Mouse (Mus musculus) lung, embryonic 16.5 days (tissue): ENCODE data around the gene Fat2. TPM values are rescaled to one million over a fixed set of nuclear protein-coding genes. Genes with fewer than 3 reads are reported as not detected.
A peak's percentile ranks its signal among the peaks of the same experiment; 100 is the strongest.

Experiments
- ATAC-seq: fragments of 200-750 bp; cut with Nextera tagmentation; 2 replicates; pipeline ENCODE4 v1.8.0; 2017; ENCODE audit warnings: low read depth, mild to moderate bottlenecking, moderate library complexity
- H3K27ac ChIP-seq: fragments of 300-500 bp; sonication (generic); 2 replicates; pipeline ENCODE4 v1.5.1; 2014; ENCODE audit warnings: mild to moderate bottlenecking, control low read depth, low read length
- H3K27me3 ChIP-seq: fragments of 300-500 bp; sonication (generic); 2 replicates; pipeline ENCODE4 v1.6.1; 2014; ENCODE audit warnings: low read depth, low read length, mixed read lengths; ENCODE audit not compliant: control insufficient read depth, insufficient read depth
- H3K36me3 ChIP-seq: fragments of 300-500 bp; sonication (generic); 2 replicates; pipeline ENCODE4 v1.6.1; 2014; ENCODE audit warnings: low read length; ENCODE audit not compliant: control insufficient read depth, insufficient read depth
- H3K4me1 ChIP-seq: fragments of 300-500 bp; sonication (generic); replicated peaks from 2 replicates; pipeline ENCODE4 v1.6.1; 2014; ENCODE audit warnings: low read length, mixed read lengths; ENCODE audit not compliant: control insufficient read depth, insufficient read depth
- H3K4me2 ChIP-seq: fragments of 300-500 bp; sonication (generic); 2 replicates; pipeline ENCODE4 v1.6.1; 2014; ENCODE audit warnings: low read depth, low read length, control low read depth
- H3K4me3 ChIP-seq: fragments of 300-500 bp; sonication (generic); 2 replicates; pipeline ENCODE4 v1.5.1; 2014; ENCODE audit warnings: mild to moderate bottlenecking, low read length, control low read depth
- H3K9ac ChIP-seq: fragments of 300-500 bp; sonication (generic); 2 replicates; pipeline ENCODE4 v1.6.1; 2014; ENCODE audit warnings: low read length, control low read depth
- H3K9me3 ChIP-seq: fragments of 300-500 bp; sonication (generic); 2 replicates; pipeline ENCODE4 v1.6.1; 2016; ENCODE audit warnings: low read length; ENCODE audit not compliant: control insufficient read depth
- WGBS: fragments of 180-500 bp; shearing (Covaris S2); extraction: QIAGEN DNeasy Blood & Tissue Kit; methylation state at CpG from one replicate; pipeline ENCODE4 v1.1.7; 2014; 5-methylcytosine and 5-hydroxymethylcytosine counted together
- polyA plus RNA-seq: library from polyadenylated mRNA; unstranded; fragments of >200 nt; fragmentation: Nextera tagmentation; extraction: Ambion mirVana; gene quantifications from 2 replicates; pipeline ENCODE4 v1.2.1, GENCODE M21; 2015

Fat2 gene
- polyA plus RNA-seq, 1 experiment from 2014 or later, result 0.49 TPM

DNA sequence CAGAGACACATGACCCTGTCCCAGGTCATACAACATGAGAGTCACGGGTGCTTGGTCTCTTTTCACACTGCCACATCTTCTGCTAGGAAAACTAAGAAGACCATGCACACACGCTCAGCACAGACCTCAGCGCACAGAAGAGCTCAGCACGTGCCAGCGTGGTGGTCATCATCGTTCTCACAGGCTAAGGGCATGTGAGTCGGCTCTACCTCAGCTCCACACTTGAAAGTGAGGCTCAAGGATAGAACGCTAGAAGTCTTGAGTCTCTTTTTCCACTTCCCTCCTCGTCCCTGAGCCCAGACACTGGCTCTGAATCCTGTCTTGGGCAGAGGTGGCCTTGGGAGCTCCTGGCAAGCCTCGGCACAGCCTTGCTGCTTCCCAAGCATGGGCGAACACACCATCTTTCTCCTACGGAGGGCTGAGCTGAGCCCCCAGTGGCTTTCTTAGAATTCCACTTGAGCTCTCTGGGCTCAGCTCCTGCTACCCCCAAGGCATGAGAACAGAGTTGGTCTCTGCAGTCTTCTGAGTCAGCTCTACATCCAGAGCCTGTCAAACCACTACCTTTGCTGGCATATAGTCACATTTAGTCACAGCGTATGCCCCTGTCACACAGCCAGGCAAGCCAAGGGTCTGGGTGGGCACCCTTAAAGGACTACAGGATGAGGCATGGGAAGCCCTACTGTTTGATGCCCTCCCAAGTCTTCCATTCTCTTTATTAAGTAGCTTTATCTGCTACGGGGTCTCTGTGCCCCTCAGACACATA lies 869 bp downstream of the Fat2 start:
- Histone ChIP-seq H3K27me3 (no peaks in the 10 kb centered on the region), H3K9me3 (no peaks in the 10 kb centered on the region), H3K4me3 (no peak overlapping the region), H3K27ac (no peak overlapping the region), H3K4me1 (peaks cover 3% of the 10 kb centered on the region), H3K9ac (no peak overlapping the region), H3K4me2 (no peak overlapping the region), H3K36me3 (no peaks in the 10 kb centered on the region)
- no peak for ATAC-seq
- WGBS, result 85% methylated on average over 14 of the region's 14 CpGs

- 79% methylated on average over 4 of the region's 4 CpGs for WGBS
- H3K27me3 ChIP-seq, result no peaks in the 10 kb centered on the region
- no peak overlapping the region for H3K9ac ChIP-seq
- H3K27ac ChIP-seq, result no peak overlapping the region
- no peak for ATAC-seq
- H3K9me3 ChIP-seq, result no peaks in the 10 kb centered on the region
- H3K4me2 ChIP-seq, result no peak overlapping the region
- no peaks in the 10 kb centered on the region for H3K36me3 ChIP-seq
- no peak overlapping the region for H3K4me3 ChIP-seq
- H3K4me1 ChIP-seq, result peaks cover 12% of the 10 kb centered on the region
These were observed 1.8 kb downstream of the Fat2 start for GRCm38 (mm10) chr11:55334545-55334944.

GRCm38 (mm10) chr11:55334063-55334462 lies 2.3 kb downstream of the Fat2 start:
- Histone ChIP-seq H3K27me3 (no peaks in the 10 kb centered on the region), H3K4me2 (no peak overlapping the region), H3K4me3 (no peak overlapping the region), H3K27ac (no peak overlapping the region), H3K9ac (no peak overlapping the region), H3K4me1 (peaks cover 13% of the 10 kb centered on the region), H3K9me3 (no peaks in the 10 kb centered on the region), H3K36me3 (no peaks in the 10 kb centered on the region)
- 81% methylated on average over 6 of the region's 6 CpGs for WGBS
- no peak for ATAC-seq

GRCm38 (mm10) chr11:55329868-55330772 lies 6.2 kb downstream of the Fat2 start:
- Histone ChIP-seq H3K4me3 (no peak overlapping the region), H3K36me3 (no peaks in the 10 kb centered on the region), H3K9ac (no peak overlapping the region), H3K4me1 (peaks cover 17% of the 10 kb centered on the region), H3K27ac (peak overlapping the region; percentile 59; the same call in 1 of the 2 replicates), H3K4me2 (no peak overlapping the region), H3K27me3 (no peaks in the 10 kb centered on the region), H3K9me3 (no peaks in the 10 kb centered on the region)
- ATAC-seq, result peak; percentile 57
- WGBS, result 53% methylated on average over 16 of the region's 16 CpGs

- 81% methylated on average over 9 of the region's 9 CpGs for WGBS
- ATAC-seq, result no peak
- no peaks in the 10 kb centered on the region for H3K27me3 ChIP-seq
- no peaks in the 10 kb centered on the region for H3K9me3 ChIP-seq
- no peaks in the 10 kb centered on the region for H3K36me3 ChIP-seq
- no peak overlapping the region for H3K27ac ChIP-seq
- H3K4me1 ChIP-seq, result peaks cover 17% of the 10 kb centered on the region
- no peak overlapping the region for H3K9ac ChIP-seq
- no peak overlapping the region for H3K4me3 ChIP-seq
- no peak overlapping the region for H3K4me2 ChIP-seq
These were observed 8.6 kb downstream of the Fat2 start for GRCm38 (mm10) chr11:55327558-55328409.

DNA sequence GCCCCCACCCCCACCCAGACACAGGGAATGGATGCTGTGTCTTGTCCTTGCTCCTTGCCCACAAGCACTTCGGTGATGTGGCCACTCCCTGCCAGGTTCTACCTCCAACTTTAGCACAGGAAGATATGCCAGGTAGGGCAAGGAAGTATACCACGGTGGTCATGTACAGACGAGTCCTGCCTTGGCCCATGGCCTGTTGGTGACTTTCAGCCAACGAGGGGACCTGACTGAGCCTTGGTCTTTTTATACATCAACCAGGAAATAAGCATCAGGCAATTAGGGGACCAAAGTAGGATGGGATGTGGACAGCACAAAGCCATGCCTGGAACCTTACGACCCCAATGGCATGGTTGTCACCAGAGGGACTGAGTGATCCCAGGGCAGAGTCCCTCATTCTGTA lies 9.3 kb downstream of the Fat2 start:
- H3K27ac ChIP-seq, result no peak overlapping the region
- no peak overlapping the region for H3K9ac ChIP-seq
- H3K9me3 ChIP-seq, result no peaks in the 10 kb centered on the region
- 71% methylated on average over 5 of the region's 5 CpGs for WGBS
- peaks cover 17% of the 10 kb centered on the region for H3K4me1 ChIP-seq
- ATAC-seq, result no peak
- no peak overlapping the region for H3K4me3 ChIP-seq
- H3K4me2 ChIP-seq, result no peak overlapping the region
- no peaks in the 10 kb centered on the region for H3K36me3 ChIP-seq
- H3K27me3 ChIP-seq, result no peaks in the 10 kb centered on the region

DNA sequence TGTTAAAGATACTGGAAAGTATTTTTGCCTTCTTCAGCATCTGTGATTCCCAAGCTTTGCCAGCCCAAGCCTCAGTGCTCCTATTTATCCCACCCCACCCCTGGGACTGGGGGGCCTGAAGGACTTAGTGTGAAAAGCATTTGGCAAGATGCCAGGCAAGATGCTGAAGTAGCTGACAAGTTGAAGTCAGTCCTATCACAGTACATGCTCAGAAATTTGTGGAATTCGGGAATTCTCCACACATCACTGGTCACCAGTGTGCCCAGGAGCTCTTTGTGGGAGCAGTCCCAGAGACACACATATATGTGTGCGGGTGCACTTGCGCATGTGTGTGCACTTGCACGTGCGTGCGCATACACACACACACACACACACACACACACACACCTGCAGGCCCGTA lies 10.2 kb downstream of the Fat2 start:
- Histone ChIP-seq H3K27ac (no peak overlapping the region), H3K9me3 (no peaks in the 10 kb centered on the region), H3K9ac (no peak overlapping the region), H3K27me3 (no peaks in the 10 kb centered on the region), H3K36me3 (no peaks in the 10 kb centered on the region), H3K4me1 (peaks cover 17% of the 10 kb centered on the region), H3K4me3 (no peak overlapping the region), H3K4me2 (no peak overlapping the region)
- no peak; the same call in 1 of the 2 replicates for ATAC-seq
- 61% methylated on average over 7 of the region's 7 CpGs for WGBS

DNA sequence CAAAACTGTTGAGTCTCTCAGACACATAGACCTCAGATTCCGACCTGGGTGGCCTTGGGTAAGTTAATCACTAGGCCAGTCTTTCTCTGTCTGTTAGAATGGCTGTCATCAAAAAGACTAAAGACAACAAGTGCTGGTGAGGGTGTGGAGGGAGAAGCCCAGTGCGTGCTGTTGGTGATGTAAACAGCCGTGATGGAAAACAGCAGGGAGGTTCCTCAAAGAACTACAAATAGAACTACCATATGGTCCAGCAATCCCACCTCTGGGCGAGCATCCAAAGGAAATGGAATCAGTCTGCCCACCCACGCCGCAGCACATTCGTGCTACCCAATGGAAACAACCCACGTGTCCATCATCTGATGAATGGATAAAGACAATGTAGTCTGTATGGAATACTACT lies 12.5 kb downstream of the Fat2 start:
- ATAC-seq, result no peak

GRCm38 (mm10) chr11:55320990-55321389 lies 15.4 kb downstream of the Fat2 start:
- 67% methylated on average over 2 of the region's 2 CpGs for WGBS
- Histone ChIP-seq H3K9ac (no peak overlapping the region), H3K4me1 (peaks cover 3% of the 10 kb centered on the region), H3K36me3 (no peaks in the 10 kb centered on the region), H3K4me3 (no peak overlapping the region), H3K27me3 (no peaks in the 10 kb centered on the region), H3K4me2 (no peak overlapping the region), H3K9me3 (no peaks in the 10 kb centered on the region), H3K27ac (no peak overlapping the region)
- ATAC-seq, result no peak

More for the DNA sequence above, 12.5 kb downstream of the Fat2 start:
- no peaks in the 10 kb centered on the region for H3K27me3 ChIP-seq
- H3K9ac ChIP-seq, result no peak overlapping the region
- H3K4me3 ChIP-seq, result no peak overlapping the region
- peaks cover 4% of the 10 kb centered on the region for H3K4me1 ChIP-seq
- H3K4me2 ChIP-seq, result no peak overlapping the region
- no peaks in the 10 kb centered on the region for H3K9me3 ChIP-seq
- H3K36me3 ChIP-seq, result no peaks in the 10 kb centered on the region
- H3K27ac ChIP-seq, result no peak overlapping the region
- 59% methylated on average over 8 of the region's 8 CpGs for WGBS
